Mouse (Mus musculus): Measurements from ENCODE around the gene Gm8693. TPM values are rescaled to one million over a fixed set of nuclear protein-coding genes. Genes with fewer than 3 reads are reported as not detected.
"Not testable (repeated sequence)": the region's sequence is repeated elsewhere in the genome, so short reads cannot be mapped to it uniquely, and the experiment has no call there.

Gm8693 gene
- polyA plus RNA-seq (2012; fragmentation: generic; extraction: Trizol): not detected

- not testable (repeated sequence) for H3K79me2 ChIP-seq (ENCODE audit: control insufficient read depth, insufficient read depth); H3K4me3 ChIP-seq; H3K4me2 ChIP-seq (ENCODE audit: low read depth); H3ac ChIP-seq (ENCODE audit: control insufficient read depth, insufficient read length); H3K36me3 ChIP-seq (ENCODE audit: control insufficient read depth, insufficient read depth); H3K27me3 ChIP-seq (ENCODE audit: control insufficient read depth, insufficient read depth, insufficient read length)
These were observed at the start of gene Gm8693 for GRCm38 (mm10) chr7:22692217-22692616. Gene Gm8693 (minus strand): TSS chr7:22692317.

DNA sequence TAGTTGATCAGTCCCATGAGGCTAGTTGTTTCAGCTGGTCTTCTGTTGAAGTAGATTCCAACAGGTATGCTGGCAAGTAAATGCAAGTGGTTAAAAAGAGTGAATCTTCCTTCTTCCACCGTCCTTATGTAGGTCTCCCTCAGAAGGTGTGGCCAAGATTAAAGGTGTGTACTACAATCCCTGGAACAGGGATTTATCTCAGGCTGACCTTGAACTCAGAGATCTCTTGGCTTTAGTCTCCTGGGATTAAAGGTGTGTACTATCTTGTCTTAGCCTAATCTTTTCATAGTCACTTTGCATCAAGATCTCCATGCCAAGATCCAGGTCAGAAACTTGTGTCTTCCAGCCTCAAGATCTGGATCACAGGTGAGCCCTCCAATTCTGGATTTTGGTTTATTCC is 27.5 kb upstream of the Gm8693 start, which contains the start of gene Gm4567:
Gm4567 (minus strand) TSS at position 101 of the 400 bp plus-strand sequence.
- H3K36me3 ChIP-seq (ENCODE audit: control insufficient read depth, insufficient read depth); H3ac ChIP-seq (ENCODE audit: control insufficient read depth, insufficient read length); H3K4me2 ChIP-seq (ENCODE audit: low read depth); H3K4me3 ChIP-seq; H3K27me3 ChIP-seq (ENCODE audit: control insufficient read depth, insufficient read depth, insufficient read length); H3K79me2 ChIP-seq (ENCODE audit: control insufficient read depth, insufficient read depth): not testable (repeated sequence)

DNA sequence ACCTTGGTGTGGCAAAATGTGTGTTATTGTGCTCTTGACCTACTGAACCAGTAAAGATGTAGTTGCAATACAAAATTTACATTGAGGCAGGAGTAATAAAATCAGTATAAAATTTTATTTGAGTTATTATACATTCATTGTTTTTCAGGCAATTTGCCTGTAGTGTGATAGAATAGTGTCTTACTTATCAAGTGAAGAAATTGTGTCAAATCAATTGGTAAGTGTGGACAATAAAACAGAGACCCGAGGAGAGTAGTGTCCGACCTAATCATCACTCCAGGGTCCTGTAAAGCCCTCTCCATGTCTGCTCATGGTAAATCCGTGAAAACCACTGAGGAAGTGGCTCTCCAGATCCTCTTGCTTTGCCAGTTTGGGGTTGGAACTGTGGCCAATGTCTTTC is 34.4 kb downstream of the Gm8693 start, which contains the start of gene Vmn1r155:
Vmn1r155 (plus strand) TSS at position 301 of the 400 bp plus-strand sequence.
- not testable (repeated sequence) for H3ac ChIP-seq (ENCODE audit: control insufficient read depth, insufficient read length); H3K4me3 ChIP-seq; H3K36me3 ChIP-seq (ENCODE audit: control insufficient read depth, insufficient read depth); H3K79me2 ChIP-seq (ENCODE audit: control insufficient read depth, insufficient read depth); H3K27me3 ChIP-seq (ENCODE audit: control insufficient read depth, insufficient read depth, insufficient read length); H3K4me2 ChIP-seq (ENCODE audit: low read depth)

Other genes starting within 250 kb of the Gm8693 start
- not detected for gene Gm10665, start 228.2 kb downstream of the Gm8693 start, polyA plus RNA-seq (2012; fragmentation: generic; extraction: Trizol)
- not detected for gene Vmn1r151, start 192.6 kb downstream of the Gm8693 start, polyA plus RNA-seq (2012; fragmentation: generic; extraction: Trizol)
- gene Vmn1r152, start 169.3 kb downstream of the Gm8693 start, polyA plus RNA-seq (2012; fragmentation: generic; extraction: Trizol): not detected
- gene Gm8677, start 157.4 kb downstream of the Gm8693 start, polyA plus RNA-seq (2012; fragmentation: generic; extraction: Trizol): not detected
- gene Gm4201, start 127.0 kb downstream of the Gm8693 start, polyA plus RNA-seq (2012; fragmentation: generic; extraction: Trizol): not detected
- gene Gm4565, start 104.2 kb downstream of the Gm8693 start, polyA plus RNA-seq (2012; fragmentation: generic; extraction: Trizol): not detected
- gene Vmn1r155, start 34.3 kb downstream of the Gm8693 start, polyA plus RNA-seq (2012; fragmentation: generic; extraction: Trizol): not detected
- gene Gm4567, start 27.4 kb upstream of the Gm8693 start, polyA plus RNA-seq (2012; fragmentation: generic; extraction: Trizol): not detected
- not detected for gene Vmn1r157, start 69.4 kb upstream of the Gm8693 start, polyA plus RNA-seq (2012; fragmentation: generic; extraction: Trizol)
- gene Vmn1r158, start 98.5 kb upstream of the Gm8693 start, polyA plus RNA-seq (2012; fragmentation: generic; extraction: Trizol): not detected
- gene Vmn1r159, start 151.3 kb upstream of the Gm8693 start, polyA plus RNA-seq (2012; fragmentation: generic; extraction: Trizol): not detected
- not detected for gene Vmn1r160, start 178.9 kb upstream of the Gm8693 start, polyA plus RNA-seq (2012; fragmentation: generic; extraction: Trizol)

All from myocyte (in vitro differentiated cells).